Mouse (Mus musculus): Measurements from ENCODE around the gene Tnp2. TPM values are rescaled to one million over a fixed set of nuclear protein-coding genes. Genes with fewer than 3 reads are reported as not detected.

The Tnp2 gene
- polyA plus RNA-seq, 1 experiment from 2014 or later, result not detected

DNA sequence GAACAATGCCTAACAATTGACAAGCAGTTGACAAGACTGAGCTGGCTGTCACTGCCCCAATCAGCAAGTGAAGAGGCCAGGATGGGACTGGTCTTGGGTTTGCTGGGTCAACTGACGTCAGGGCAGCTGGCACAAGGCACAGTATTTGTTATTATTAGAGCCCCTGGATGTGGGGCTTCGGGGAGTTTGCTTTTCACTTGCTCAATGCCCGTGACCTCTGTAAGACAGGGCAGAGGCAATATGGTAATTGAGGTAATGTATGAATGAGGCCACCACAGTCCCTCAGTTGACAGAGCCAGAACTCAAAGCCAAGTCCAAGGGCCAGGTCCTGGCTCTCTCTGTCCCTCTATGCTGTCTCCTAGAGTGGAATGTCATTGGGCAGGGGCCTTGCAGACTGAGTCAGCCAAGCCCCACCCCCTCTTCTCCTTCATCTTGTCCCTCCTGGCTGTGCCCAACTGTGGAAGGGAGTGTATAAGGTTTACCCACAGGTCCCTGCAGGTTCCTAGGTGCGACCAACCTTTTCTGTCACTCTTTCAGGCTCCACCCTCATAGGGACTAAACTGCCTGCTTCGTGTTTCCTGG is 10.8 kb downstream of the Tnp2 start:
- 64% methylated on average over 5 of the region's 5 CpGs for WGBS
- no peaks in the 10 kb centered on the region for H3K9me3 ChIP-seq (replicated peaks)
- H3K9ac ChIP-seq, result no peak overlapping the region
- H3K4me1 ChIP-seq, result peaks cover 5% of the 10 kb centered on the region; the same call in 1 of the 2 replicates
- H3K4me2 ChIP-seq (replicated peaks), result no peak overlapping the region
- H3K4me3 ChIP-seq, result no peak overlapping the region
- no peak for ATAC-seq (ENCODE audit: low FRiP score)
- no peak overlapping the region for H3K27ac ChIP-seq
- peaks cover 2% of the 10 kb centered on the region; the same call in 1 of the 2 replicates for H3K27me3 ChIP-seq
- no peaks in the 10 kb centered on the region for H3K36me3 ChIP-seq

GRCm38 (mm10) chr16:10776322-10776721 is 12.1 kb downstream of the Tnp2 start:
- Histone ChIP-seq H3K27ac (no peak overlapping the region), H3K9me3 (replicated peaks) (no peaks in the 10 kb centered on the region), H3K4me3 (no peak overlapping the region), H3K9ac (no peak overlapping the region), H3K27me3 (no peaks in the 10 kb centered on the region), H3K4me1 (no peaks in the 10 kb centered on the region; the same call in 1 of the 2 replicates), H3K36me3 (no peaks in the 10 kb centered on the region), H3K4me2 (replicated peaks) (no peak overlapping the region)
- no peak for ATAC-seq (ENCODE audit: low FRiP score)
- WGBS, result 66% methylated on average over 7 of the region's 7 CpGs

DNA sequence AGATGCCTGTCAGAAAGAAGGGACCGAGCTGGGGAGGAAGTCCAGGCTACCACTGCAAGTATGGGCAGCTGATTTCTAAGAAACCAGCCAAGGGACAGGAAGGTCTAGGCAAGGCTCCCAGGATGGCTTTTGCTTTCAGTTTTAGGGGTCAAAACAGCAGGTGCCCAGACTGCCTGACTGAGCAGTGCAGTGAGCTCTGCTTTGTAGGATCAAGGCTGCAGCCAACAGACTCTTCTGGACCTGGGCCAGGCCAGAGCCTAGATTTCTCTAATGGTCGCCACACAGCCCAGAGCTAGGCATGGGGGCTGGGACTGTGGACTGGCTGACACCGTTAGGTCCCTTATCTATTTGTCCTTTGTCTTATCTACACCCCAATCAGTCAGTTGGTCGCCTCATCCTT is 13.7 kb downstream of the Tnp2 start:
- no peaks in the 10 kb centered on the region for H3K4me1 ChIP-seq
- no peak overlapping the region for H3K27ac ChIP-seq
- no peak overlapping the region for H3K4me2 ChIP-seq (replicated peaks)
- no peaks in the 10 kb centered on the region for H3K27me3 ChIP-seq
- no peaks in the 10 kb centered on the region for H3K9me3 ChIP-seq (replicated peaks)
- ATAC-seq (ENCODE audit: low FRiP score), result no peak
- H3K4me3 ChIP-seq, result no peak overlapping the region
- no peaks in the 10 kb centered on the region for H3K36me3 ChIP-seq
- WGBS, result 67% methylated on average over 4 of the region's 4 CpGs
- no peak overlapping the region for H3K9ac ChIP-seq

GRCm38 (mm10) chr16:10773543-10773942 is 14.9 kb downstream of the Tnp2 start:
- no peak overlapping the region for H3K9ac ChIP-seq
- no peak for ATAC-seq (ENCODE audit: low FRiP score)
- no peak overlapping the region for H3K4me2 ChIP-seq (replicated peaks)
- WGBS, result 86% methylated on average over 8 of the region's 8 CpGs
- no peaks in the 10 kb centered on the region for H3K36me3 ChIP-seq
- 0 out of 2 replicates have a peak, but pooled peaks cover 4% of the 10 kb centered on the region for H3K27me3 ChIP-seq
- H3K4me1 ChIP-seq, result no peaks in the 10 kb centered on the region
- H3K27ac ChIP-seq, result no peak overlapping the region
- no peaks in the 10 kb centered on the region for H3K9me3 ChIP-seq (replicated peaks)
- H3K4me3 ChIP-seq, result no peak overlapping the region

- H3K4me1 ChIP-seq, result no peaks in the 10 kb centered on the region
- no peak overlapping the region for H3K9ac ChIP-seq
- H3K4me2 ChIP-seq (replicated peaks), result no peak overlapping the region
- H3K4me3 ChIP-seq, result no peak overlapping the region
- H3K9me3 ChIP-seq (replicated peaks), result no peaks in the 10 kb centered on the region
- 50% methylated on average over 19 of the region's 19 CpGs for WGBS
- ATAC-seq (ENCODE audit: low FRiP score), result no peak
- H3K27me3 ChIP-seq, result 0 out of 2 replicates have a peak, but pooled peaks cover 4% of the 10 kb centered on the region
- no peaks in the 10 kb centered on the region for H3K36me3 ChIP-seq
- no peak overlapping the region for H3K27ac ChIP-seq
These were observed 16.5 kb downstream of the Tnp2 start for GRCm38 (mm10) chr16:10771769-10772510.

DNA sequence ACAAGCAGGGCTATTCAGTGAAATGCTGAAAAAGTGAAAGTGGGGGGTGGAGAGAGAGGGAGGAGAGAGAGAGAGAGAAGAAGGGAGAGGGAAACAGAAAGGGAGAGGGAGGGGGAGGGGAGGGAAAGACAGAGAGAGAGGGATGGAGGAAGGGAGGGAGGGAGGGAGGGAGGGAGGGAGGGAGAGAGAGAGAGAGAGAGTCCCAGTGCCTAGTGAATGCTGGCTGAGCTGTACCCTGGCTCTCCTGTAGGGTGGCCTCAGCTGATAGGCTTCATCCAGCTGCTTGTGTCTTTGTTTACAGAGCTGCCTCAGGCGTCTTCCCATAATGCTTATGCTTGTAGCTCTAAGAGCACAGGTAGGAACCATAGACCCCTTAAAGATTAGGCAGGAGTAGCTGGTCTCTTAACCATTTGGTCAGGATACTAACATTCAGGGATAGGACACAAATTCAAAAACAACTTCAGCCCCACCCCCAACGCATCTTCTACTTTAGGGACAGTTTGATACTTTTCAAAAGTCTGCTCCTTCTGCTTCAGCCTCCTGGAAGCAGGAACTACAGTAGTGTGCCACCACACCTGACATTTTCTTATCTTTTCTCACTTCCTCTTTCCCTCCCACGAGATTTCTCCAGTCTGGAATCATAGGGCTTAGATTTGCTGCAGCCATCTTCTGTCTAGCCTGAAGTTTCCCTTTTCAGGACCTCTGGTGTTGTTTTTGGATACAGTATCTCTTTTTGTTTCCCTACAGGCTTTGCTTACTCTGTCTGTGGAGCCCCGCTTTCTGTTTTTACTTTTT is 17.7 kb downstream of the Tnp2 start:
- 54% methylated on average over 4 of the region's 4 CpGs for WGBS
- H3K4me1 ChIP-seq, result no peaks in the 10 kb centered on the region
- H3K9me3 ChIP-seq (replicated peaks), result no peaks in the 10 kb centered on the region
- H3K9ac ChIP-seq, result no peak overlapping the region
- H3K27me3 ChIP-seq, result 0 out of 2 replicates have a peak, but pooled peaks cover 4% of the 10 kb centered on the region
- H3K36me3 ChIP-seq, result no peaks in the 10 kb centered on the region
- H3K4me2 ChIP-seq (replicated peaks), result no peak overlapping the region
- no peak for ATAC-seq (ENCODE audit: low FRiP score)
- H3K27ac ChIP-seq, result no peak overlapping the region
- no peak overlapping the region for H3K4me3 ChIP-seq

- WGBS, result 47% methylated on average over 2 of the region's 2 CpGs
- H3K9me3 ChIP-seq (replicated peaks), result no peaks in the 10 kb centered on the region
- no peak for ATAC-seq (ENCODE audit: low FRiP score)
- H3K27me3 ChIP-seq, result 0 out of 2 replicates have a peak, but pooled peaks cover 4% of the 10 kb centered on the region
- H3K4me1 ChIP-seq, result no peaks in the 10 kb centered on the region
- no peak overlapping the region for H3K9ac ChIP-seq
- H3K27ac ChIP-seq, result no peak overlapping the region
- no peak overlapping the region for H3K4me3 ChIP-seq
- no peak overlapping the region for H3K4me2 ChIP-seq (replicated peaks)
- no peaks in the 10 kb centered on the region for H3K36me3 ChIP-seq
These were observed 18.8 kb downstream of the Tnp2 start for GRCm38 (mm10) chr16:10769661-10770060.

DNA sequence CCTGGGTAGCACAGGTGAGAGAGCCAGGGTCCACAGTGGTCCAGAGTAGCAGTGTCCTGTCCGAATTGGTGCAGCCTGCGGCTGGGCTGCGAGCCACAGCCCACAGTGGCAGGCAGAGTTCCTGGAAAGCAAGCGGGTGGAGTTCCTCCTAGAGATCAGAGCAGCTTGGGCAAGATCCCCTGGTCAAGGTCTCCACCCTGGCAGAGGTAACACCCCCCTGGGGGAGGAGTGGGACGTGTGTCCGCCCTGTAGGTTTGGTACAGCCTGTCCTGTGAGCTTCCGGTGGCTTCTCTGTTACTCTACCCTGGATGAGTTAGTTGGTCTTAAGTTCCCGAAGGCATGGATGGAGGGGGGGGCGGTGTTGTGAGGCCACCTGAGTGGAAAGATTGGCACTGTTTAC is 19.6 kb downstream of the Tnp2 start:
- no peak for ATAC-seq (ENCODE audit: low FRiP score)
- no peak overlapping the region for H3K4me3 ChIP-seq
- no peaks in the 10 kb centered on the region for H3K36me3 ChIP-seq
- H3K9ac ChIP-seq, result no peak overlapping the region
- H3K27me3 ChIP-seq, result peaks cover 4% of the 10 kb centered on the region; the same call in 1 of the 2 replicates
- H3K4me2 ChIP-seq (replicated peaks), result no peak overlapping the region
- 69% methylated on average over 9 of the region's 9 CpGs for WGBS
- H3K4me1 ChIP-seq, result no peaks in the 10 kb centered on the region
- no peaks in the 10 kb centered on the region for H3K9me3 ChIP-seq (replicated peaks)
- no peak overlapping the region for H3K27ac ChIP-seq

DNA sequence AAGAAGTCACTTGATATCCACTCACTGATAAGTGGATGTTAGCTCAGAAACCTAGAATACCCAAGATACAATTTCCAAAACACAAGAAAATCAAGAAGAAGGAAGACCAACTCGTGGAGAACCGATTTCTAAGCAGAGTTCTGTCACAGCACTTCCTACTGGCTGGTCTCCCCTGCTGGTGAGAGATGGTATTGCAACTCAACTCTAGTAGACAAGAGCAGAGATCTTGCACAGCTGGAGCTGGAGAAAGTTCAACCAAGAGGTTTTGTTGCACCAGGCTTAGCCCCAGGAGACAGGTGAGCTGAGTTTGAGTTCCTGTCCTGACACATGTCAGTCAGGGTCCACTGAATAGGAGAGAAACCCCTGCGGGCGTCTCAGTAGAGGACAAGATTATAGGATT is 21.3 kb downstream of the Tnp2 start:
- H3K9me3 ChIP-seq (replicated peaks), result no peaks in the 10 kb centered on the region
- H3K27ac ChIP-seq, result no peak overlapping the region
- no peaks in the 10 kb centered on the region for H3K36me3 ChIP-seq
- peaks cover 4% of the 10 kb centered on the region; the same call in 1 of the 2 replicates for H3K27me3 ChIP-seq
- no peak overlapping the region for H3K4me2 ChIP-seq (replicated peaks)
- ATAC-seq (ENCODE audit: low FRiP score), result no peak
- 51% methylated on average over 4 of the region's 4 CpGs for WGBS
- no peaks in the 10 kb centered on the region for H3K4me1 ChIP-seq
- H3K4me3 ChIP-seq, result no peak overlapping the region
- H3K9ac ChIP-seq, result no peak overlapping the region

GRCm38 (mm10) chr16:10764323-10764722 is 24.1 kb downstream of the Tnp2 start:
- Histone ChIP-seq H3K4me3 (no peak overlapping the region), H3K27ac (no peak overlapping the region), H3K9me3 (replicated peaks) (no peaks in the 10 kb centered on the region), H3K36me3 (no peaks in the 10 kb centered on the region), H3K4me2 (replicated peaks) (no peak overlapping the region), H3K27me3 (peaks cover 4% of the 10 kb centered on the region; the same call in 1 of the 2 replicates), H3K4me1 (peaks cover 6% of the 10 kb centered on the region; the same call in 1 of the 2 replicates), H3K9ac (no peak overlapping the region)
- no peak for ATAC-seq (ENCODE audit: low FRiP score)
- WGBS, result 66% methylated on average over 2 of the region's 2 CpGs

- Histone ChIP-seq H3K9me3 (replicated peaks) (no peaks in the 10 kb centered on the region), H3K36me3 (no peaks in the 10 kb centered on the region), H3K4me3 (no peak overlapping the region), H3K27ac (no peak overlapping the region), H3K9ac (no peak overlapping the region), H3K4me2 (replicated peaks) (no peak overlapping the region), H3K27me3 (peaks cover 2% of the 10 kb centered on the region; the same call in 1 of the 2 replicates), H3K4me1 (peaks cover 6% of the 10 kb centered on the region; the same call in 1 of the 2 replicates)
- 55% methylated on average over 6 of the region's 6 CpGs for WGBS
- no peak for ATAC-seq (ENCODE audit: low FRiP score)
These were observed 24.8 kb downstream of the Tnp2 start for GRCm38 (mm10) chr16:10763540-10764264.

Data from hindbrain, embryonic 12.5 days (tissue).